Mouse (Mus musculus) brain, adult 2 months (tissue): ENCODE data around the gene Rgma.
A peak's percentile ranks its signal among the peaks of the same experiment; 100 is the strongest.

ENCODE experiments used
- DNase-seq: peaks from one replicate; pipeline ENCODE4 v3.0.0; 2011; ENCODE audit warnings: low read depth, low spot score

Rgma gene

DNA sequence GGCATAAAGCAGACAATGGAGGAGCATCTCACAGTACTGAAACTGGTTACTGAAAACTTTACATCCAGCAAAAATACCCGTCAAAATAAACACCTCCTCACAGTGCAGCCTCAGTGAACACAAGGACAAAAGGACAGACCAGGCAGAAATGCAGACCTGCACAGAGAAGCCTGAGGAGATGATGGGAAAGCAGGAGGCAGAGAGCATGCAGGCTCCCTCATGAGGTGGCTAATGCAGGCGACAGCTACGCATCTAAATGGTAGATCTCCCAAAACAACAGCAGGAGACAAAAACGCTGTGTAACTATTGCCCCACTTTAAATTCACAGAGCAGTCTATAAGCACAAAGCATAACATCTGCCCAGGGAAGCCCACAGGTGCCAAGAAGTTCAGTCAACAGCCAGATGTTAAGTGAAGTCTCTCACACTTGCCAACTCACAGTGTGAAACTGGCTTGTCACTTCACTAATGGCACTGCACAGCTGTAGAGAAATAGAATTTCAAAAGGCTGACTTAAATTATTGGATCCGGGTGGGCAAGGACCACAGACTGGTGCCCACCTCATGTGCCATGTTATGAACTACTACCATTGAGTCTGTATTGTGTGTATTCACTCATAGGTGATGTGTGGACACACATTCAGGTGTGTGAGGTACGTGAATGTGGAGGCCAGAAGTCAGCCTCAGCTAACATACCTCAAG, 58.5 kb downstream of the Rgma start:
- peak; percentile 52 for DNase-seq

- DNase-seq, result no peak
Observed at GRCm38 (mm10) chr7:73434336-73434677, 59.0 kb downstream of the Rgma start.

GRCm38 (mm10) chr7:73435685-73436084, 60.4 kb downstream of the Rgma start:
- no peak for DNase-seq

GRCm38 (mm10) chr7:73441802-73442201, 66.5 kb downstream of the Rgma start:
- no peak for DNase-seq

DNA sequence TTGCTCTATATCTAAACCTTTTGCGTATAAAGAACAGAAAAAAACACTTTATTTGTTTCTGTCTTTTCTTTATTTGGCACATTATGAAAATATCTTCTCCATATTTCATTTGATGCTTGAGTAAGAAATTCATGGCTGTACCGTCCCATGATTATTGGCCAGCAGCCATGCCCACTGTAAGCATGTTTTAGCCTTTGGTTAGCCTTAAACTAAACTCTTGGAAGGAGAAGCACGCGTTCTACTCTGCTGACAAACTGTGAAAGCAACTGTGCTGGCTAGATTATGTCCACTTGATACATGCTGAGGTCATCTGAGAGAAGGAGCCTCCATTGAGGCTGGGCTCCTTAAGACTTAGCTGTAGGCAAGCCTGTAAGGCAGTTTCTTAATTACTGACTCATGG, 66.9 kb downstream of the Rgma start:
- no peak for DNase-seq

DNA sequence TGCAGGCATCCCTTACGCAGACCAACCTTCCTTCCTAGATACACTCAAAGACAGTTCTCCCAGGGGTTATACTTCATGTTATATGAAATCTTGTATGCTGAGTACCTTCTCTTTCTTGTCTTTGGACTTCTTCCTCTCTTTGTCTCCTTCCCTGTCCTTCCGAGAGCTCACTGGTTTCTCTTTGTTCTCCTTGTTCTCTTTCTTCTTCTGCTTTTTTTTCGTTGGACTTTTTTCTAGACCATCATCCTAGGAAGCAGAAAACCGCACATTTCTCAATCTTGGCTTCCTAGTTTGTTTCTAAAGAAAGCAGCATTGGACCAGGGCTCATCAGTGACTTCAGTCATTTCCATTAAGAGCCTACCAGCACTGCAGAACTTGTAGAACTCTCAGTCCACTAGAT, 76.3 kb downstream of the Rgma start:
- no peak for DNase-seq

- DNase-seq, result no peak
Observed at GRCm38 (mm10) chr7:73452187-73452808, 77.0 kb downstream of the Rgma start.

DNA sequence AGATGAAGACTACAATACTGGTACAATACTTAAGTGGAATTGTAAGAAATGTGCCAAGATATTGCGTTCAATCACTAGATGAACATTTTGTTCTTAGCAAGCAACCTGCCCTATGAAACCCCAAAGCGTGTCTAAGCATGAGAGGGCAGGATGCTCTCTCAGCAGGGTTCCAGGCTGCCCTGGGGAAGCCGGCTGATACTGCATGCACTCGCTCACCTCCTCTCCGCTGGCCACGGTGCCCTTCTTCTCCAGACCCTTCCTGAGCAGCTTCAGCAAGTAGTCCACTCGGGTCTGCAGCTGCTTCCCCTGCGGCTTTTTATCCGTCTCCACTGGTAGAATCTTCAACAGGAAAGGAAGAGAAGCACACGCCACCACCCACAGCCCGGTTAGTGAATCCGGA, 78.8 kb downstream of the Rgma start:
- no peak for DNase-seq

DNA sequence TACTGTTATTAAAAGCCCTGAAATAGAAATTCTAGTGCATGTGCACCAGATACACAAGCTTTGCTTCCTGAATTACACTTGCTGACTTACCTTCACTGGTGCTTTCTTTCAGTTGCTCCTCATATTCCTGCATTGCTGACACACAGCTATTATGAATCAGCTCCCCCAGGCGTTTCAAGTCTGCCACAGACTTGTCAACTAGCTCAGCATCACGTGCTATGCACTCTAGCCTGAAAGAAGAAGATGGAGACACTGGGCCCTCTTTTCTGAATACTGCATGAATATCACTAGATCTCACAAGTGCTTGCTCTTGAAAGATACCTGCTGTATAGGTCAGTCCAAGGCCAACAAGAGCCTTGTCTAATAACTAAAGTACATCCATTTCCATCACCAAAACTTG, 88.2 kb downstream of the Rgma start:
- DNase-seq, result peak; percentile 69

GRCm38 (mm10) chr7:73467741-73468140, 92.4 kb downstream of the Rgma start:
- peak; percentile 66 for DNase-seq
